Mouse (Mus musculus): ENCODE data around the gene Tex33. TPM values are rescaled to one million over a fixed set of nuclear protein-coding genes. Genes with fewer than 3 reads are reported as not detected.

Tex33 gene
- polyA plus RNA-seq, 1 experiment from 2014 or later: not detected

GRCm38 (mm10) chr15:78434896-78435520 is 39.3 kb upstream of the Tex33 start:
- H3K27ac ChIP-seq (ENCODE audit: low read length): no peak overlapping the region
- no peak overlapping the region for H3K9ac ChIP-seq (ENCODE audit: low read length)
- WGBS: 31% methylated on average over 6 of the region's 6 CpGs
- no peaks in the 10 kb centered on the region for H3K36me3 ChIP-seq (ENCODE audit: control insufficient read depth, insufficient read depth, low read length)
- no peak overlapping the region for H3K4me2 ChIP-seq (ENCODE audit: low read depth, low read length)
- H3K4me3 ChIP-seq (replicated peaks; ENCODE audit: low read length): no peak overlapping the region
- H3K4me1 ChIP-seq (ENCODE audit: control insufficient read depth, insufficient read depth, low read length): peaks cover 20% of the 10 kb centered on the region
- ATAC-seq (ENCODE audit: insufficient read depth, low FRiP score): no peak
- no peaks in the 10 kb centered on the region for H3K9me3 ChIP-seq (replicated peaks; ENCODE audit: control insufficient read depth, low read length)
- no peaks in the 10 kb centered on the region for H3K27me3 ChIP-seq (ENCODE audit: control insufficient read depth, insufficient read depth, low read length)

DNA sequence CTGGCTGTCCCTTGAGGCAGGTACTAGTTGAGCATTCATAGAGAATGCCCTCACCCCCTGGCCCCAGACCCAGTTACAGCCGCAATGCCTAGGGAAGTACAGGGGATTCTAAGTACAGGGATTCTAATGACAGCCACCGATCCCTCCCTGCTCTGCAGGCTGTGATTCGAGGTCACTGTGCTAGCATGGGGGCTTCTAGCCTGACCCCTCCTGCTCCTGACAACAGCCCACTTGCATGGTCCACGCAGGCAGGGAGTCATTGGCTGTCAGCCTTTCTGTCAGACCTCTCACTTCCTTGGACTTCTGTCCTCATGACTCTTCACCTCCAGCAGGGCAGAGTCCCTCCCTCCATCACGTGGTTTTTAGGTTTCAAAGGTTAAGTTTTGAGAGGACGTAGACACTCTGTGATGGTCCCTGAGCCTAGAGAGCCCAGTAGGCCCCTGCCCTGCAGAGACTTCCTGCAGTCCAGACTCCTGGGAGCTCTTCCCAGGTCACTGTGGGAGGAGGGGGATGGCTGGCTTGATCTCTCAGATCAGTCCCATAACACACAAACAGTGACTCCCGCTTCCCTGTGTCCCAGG is 35.9 kb upstream of the Tex33 start:
- H3K4me1 ChIP-seq (ENCODE audit: control insufficient read depth, insufficient read depth, low read length): peaks cover 14% of the 10 kb centered on the region
- WGBS: 73% methylated on average over 7 of the region's 7 CpGs

DNA sequence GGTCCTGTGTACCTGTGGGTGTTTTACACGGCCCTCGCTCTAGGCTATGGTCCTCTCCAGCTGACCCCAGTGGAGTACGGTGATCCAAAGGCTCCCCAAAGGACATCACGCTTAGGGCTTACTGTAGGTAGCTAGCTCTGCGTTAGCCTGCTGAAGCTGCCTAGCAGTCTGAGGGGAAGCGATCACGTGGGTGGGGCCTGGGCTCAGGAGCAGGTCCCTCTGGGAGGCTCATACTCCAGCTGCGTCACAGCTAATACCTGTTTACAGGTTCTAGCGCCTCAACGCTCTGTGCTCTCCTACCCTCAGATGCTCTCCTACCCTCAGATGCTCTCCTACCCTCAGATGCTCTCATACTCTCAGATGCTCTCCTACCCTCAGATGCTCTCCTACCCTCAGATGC is 35.2 kb upstream of the Tex33 start:
- Histone ChIP-seq H3K4me2 (ENCODE audit: low read depth, low read length) (no peak overlapping the region), H3K27ac (ENCODE audit: low read length) (peak overlapping the region; percentile 35; the same call in 1 of the 2 replicates), H3K27me3 (ENCODE audit: control insufficient read depth, insufficient read depth, low read length) (no peaks in the 10 kb centered on the region), H3K4me3 (replicated peaks; ENCODE audit: low read length) (no peak overlapping the region), H3K9me3 (replicated peaks; ENCODE audit: control insufficient read depth, low read length) (no peaks in the 10 kb centered on the region), H3K36me3 (ENCODE audit: control insufficient read depth, insufficient read depth, low read length) (no peaks in the 10 kb centered on the region), H3K9ac (ENCODE audit: low read length) (no peak overlapping the region), H3K4me1 (ENCODE audit: control insufficient read depth, insufficient read depth, low read length) (peaks cover 9% of the 10 kb centered on the region)
- ATAC-seq (ENCODE audit: insufficient read depth, low FRiP score): no peak
- WGBS: 78% methylated on average over 10 of the region's 10 CpGs

More for the DNA sequence above, 35.9 kb upstream of the Tex33 start:
- H3K9me3 ChIP-seq (replicated peaks; ENCODE audit: control insufficient read depth, low read length): no peaks in the 10 kb centered on the region
- no peak overlapping the region for H3K4me2 ChIP-seq (ENCODE audit: low read depth, low read length)
- H3K27me3 ChIP-seq (ENCODE audit: control insufficient read depth, insufficient read depth, low read length): no peaks in the 10 kb centered on the region
- no peak overlapping the region for H3K9ac ChIP-seq (ENCODE audit: low read length)
- H3K27ac ChIP-seq (ENCODE audit: low read length): no peak overlapping the region
- ATAC-seq (ENCODE audit: insufficient read depth, low FRiP score): no peak
- no peak overlapping the region for H3K4me3 ChIP-seq (replicated peaks; ENCODE audit: low read length)
- H3K36me3 ChIP-seq (ENCODE audit: control insufficient read depth, insufficient read depth, low read length): no peaks in the 10 kb centered on the region

GRCm38 (mm10) chr15:78429871-78430622 is 34.3 kb upstream of the Tex33 start:
- Histone ChIP-seq H3K4me2 (ENCODE audit: low read depth, low read length) (peak overlapping the region; percentile 71), H3K9ac (ENCODE audit: low read length) (peak overlapping the region; percentile 81; the same call in 1 of the 2 replicates), H3K27ac (ENCODE audit: low read length) (peak overlapping the region; percentile 84; the same call in 1 of the 2 replicates), H3K27me3 (ENCODE audit: control insufficient read depth, insufficient read depth, low read length) (no peaks in the 10 kb centered on the region), H3K4me1 (ENCODE audit: control insufficient read depth, insufficient read depth, low read length) (peaks cover 9% of the 10 kb centered on the region), H3K36me3 (ENCODE audit: control insufficient read depth, insufficient read depth, low read length) (no peaks in the 10 kb centered on the region), H3K4me3 (replicated peaks; ENCODE audit: low read length) (peak overlapping the region; percentile 73; the same call in 1 of the 2 replicates), H3K9me3 (replicated peaks; ENCODE audit: control insufficient read depth, low read length) (no peaks in the 10 kb centered on the region)
- 76% methylated on average over 13 of the region's 13 CpGs for WGBS
- no peak for ATAC-seq (ENCODE audit: insufficient read depth, low FRiP score)

- H3K36me3 ChIP-seq (ENCODE audit: control insufficient read depth, insufficient read depth, low read length): no peaks in the 10 kb centered on the region
- H3K4me1 ChIP-seq (ENCODE audit: control insufficient read depth, insufficient read depth, low read length): peaks cover 9% of the 10 kb centered on the region
- WGBS: 9% methylated on average over 3 of the region's 3 CpGs
- no peak for ATAC-seq (ENCODE audit: insufficient read depth, low FRiP score)
- peak overlapping the region; percentile 84 for H3K27ac ChIP-seq (ENCODE audit: low read length)
- peak overlapping the region; percentile 81 for H3K9ac ChIP-seq (ENCODE audit: low read length)
- H3K9me3 ChIP-seq (replicated peaks; ENCODE audit: control insufficient read depth, low read length): no peaks in the 10 kb centered on the region
- peak overlapping the region; percentile 71 for H3K4me2 ChIP-seq (ENCODE audit: low read depth, low read length)
- H3K4me3 ChIP-seq (replicated peaks; ENCODE audit: low read length): peak overlapping the region; percentile 73
- H3K27me3 ChIP-seq (ENCODE audit: control insufficient read depth, insufficient read depth, low read length): no peaks in the 10 kb centered on the region
Measured at GRCm38 (mm10) chr15:78429139-78429459, 33.4 kb upstream of the Tex33 start.

GRCm38 (mm10) chr15:78428391-78429138 is 32.9 kb upstream of the Tex33 start, which contains the start of gene Kctd17:
Gene Kctd17 (plus strand): TSS chr15:78428564.
- peak; percentile 82 for ATAC-seq (ENCODE audit: insufficient read depth, low FRiP score)
- H3K4me2 ChIP-seq (ENCODE audit: low read depth, low read length): peak within 1 kb of the TSS; percentile 71
- H3K4me3 ChIP-seq (replicated peaks; ENCODE audit: low read length): peak within 1 kb of the TSS; percentile 73
- WGBS: under 1% methylated on average over 50 of the region's 52 CpGs
- H3K9me3 ChIP-seq (replicated peaks; ENCODE audit: control insufficient read depth, low read length): no peaks in the 10 kb centered on the region
- H3K4me1 ChIP-seq (ENCODE audit: control insufficient read depth, insufficient read depth, low read length): peaks cover 9% of the 10 kb centered on the region
- H3K27ac ChIP-seq (ENCODE audit: low read length): peak within 1 kb of the TSS; percentile 84
- H3K36me3 ChIP-seq (ENCODE audit: control insufficient read depth, insufficient read depth, low read length): no peaks in the 10 kb centered on the region
- H3K9ac ChIP-seq (ENCODE audit: low read length): peak within 1 kb of the TSS; percentile 81
- H3K27me3 ChIP-seq (ENCODE audit: control insufficient read depth, insufficient read depth, low read length): no peaks in the 10 kb centered on the region

DNA sequence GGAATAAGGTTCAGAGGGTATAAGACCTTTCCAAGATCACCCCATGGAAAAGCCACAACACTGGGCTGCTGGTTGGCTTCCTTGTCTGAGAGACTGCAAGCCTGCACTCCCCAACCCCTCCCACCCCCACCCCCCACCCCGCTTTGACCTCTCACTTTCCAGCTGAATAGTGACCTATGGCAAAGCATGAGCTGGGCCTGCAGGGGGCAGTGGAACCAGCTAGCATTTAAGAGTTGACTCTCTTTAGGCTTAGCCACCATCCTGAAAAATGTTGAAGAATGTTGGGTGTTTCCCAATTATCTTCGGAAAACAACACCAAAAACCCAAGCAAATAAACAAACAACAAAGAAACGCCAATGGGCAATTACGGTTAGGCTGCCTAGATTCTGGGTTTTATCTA is 29.5 kb upstream of the Tex33 start:
- no peaks in the 10 kb centered on the region for H3K9me3 ChIP-seq (replicated peaks; ENCODE audit: control insufficient read depth, low read length)
- no peak overlapping the region for H3K27ac ChIP-seq (ENCODE audit: low read length)
- no peak overlapping the region for H3K4me3 ChIP-seq (replicated peaks; ENCODE audit: low read length)
- H3K36me3 ChIP-seq (ENCODE audit: control insufficient read depth, insufficient read depth, low read length): no peaks in the 10 kb centered on the region
- no peak overlapping the region for H3K4me2 ChIP-seq (ENCODE audit: low read depth, low read length)
- peaks cover 9% of the 10 kb centered on the region for H3K4me1 ChIP-seq (ENCODE audit: control insufficient read depth, insufficient read depth, low read length)
- no peak for ATAC-seq (ENCODE audit: insufficient read depth, low FRiP score)
- WGBS: 64% methylated on average over 4 of the region's 4 CpGs
- H3K27me3 ChIP-seq (ENCODE audit: control insufficient read depth, insufficient read depth, low read length): no peaks in the 10 kb centered on the region
- H3K9ac ChIP-seq (ENCODE audit: low read length): no peak overlapping the region

GRCm38 (mm10) chr15:78424507-78424906 is 28.8 kb upstream of the Tex33 start:
- no peaks in the 10 kb centered on the region for H3K36me3 ChIP-seq (ENCODE audit: control insufficient read depth, insufficient read depth, low read length)
- peaks cover 4% of the 10 kb centered on the region for H3K4me1 ChIP-seq (ENCODE audit: control insufficient read depth, insufficient read depth, low read length)
- no peak overlapping the region for H3K9ac ChIP-seq (ENCODE audit: low read length)
- ATAC-seq (ENCODE audit: insufficient read depth, low FRiP score): no peak
- no peak overlapping the region for H3K4me3 ChIP-seq (replicated peaks; ENCODE audit: low read length)
- no peaks in the 10 kb centered on the region for H3K27me3 ChIP-seq (ENCODE audit: control insufficient read depth, insufficient read depth, low read length)
- no peak overlapping the region for H3K4me2 ChIP-seq (ENCODE audit: low read depth, low read length)
- WGBS: 15% methylated on average over 11 of the region's 11 CpGs
- no peak overlapping the region for H3K27ac ChIP-seq (ENCODE audit: low read length)
- H3K9me3 ChIP-seq (replicated peaks; ENCODE audit: control insufficient read depth, low read length): no peaks in the 10 kb centered on the region

All from stomach, embryonic 16.5 days (tissue).